Mouse (Mus musculus): ENCODE data around the gene F10. TPM values are rescaled to one million over a fixed set of nuclear protein-coding genes. Genes with fewer than 3 reads are reported as not detected.
"Not testable (repeated sequence)": the region's sequence is repeated elsewhere in the genome, so short reads cannot be mapped to it uniquely, and the experiment has no call there.

The F10 gene
- total RNA-seq, 2 experiments from 2014 or later = not detected

GRCm38 (mm10) chr8:13057351-13057750, 20.2 kb downstream of the F10 start:
- no peak for DNase-seq (ENCODE audit: extremely low spot score in 1 of 2, low spot score in 1 of 2)

GRCm38 (mm10) chr8:13060441-13061150, 23.5 kb downstream of the F10 start, which contains the start of gene Proz:
Gene Proz, plus strand, starts transcription at chr8:13060914.
- DNase-seq (ENCODE audit: extremely low spot score in 1 of 2, low spot score in 1 of 2) = no peak

GRCm38 (mm10) chr8:13063112-13063511, 26.0 kb downstream of the F10 start:
- DNase-seq (ENCODE audit: extremely low spot score in 1 of 2, low spot score in 1 of 2) = no peak

- DNase-seq (ENCODE audit: extremely low spot score in 1 of 2, low spot score in 1 of 2) = no peak
Measured at GRCm38 (mm10) chr8:13073255-13073654, 36.1 kb downstream of the F10 start.

GRCm38 (mm10) chr8:13075044-13075443, 37.9 kb downstream of the F10 start:
- no peak for DNase-seq (ENCODE audit: extremely low spot score in 1 of 2, low spot score in 1 of 2)

GRCm38 (mm10) chr8:13075579-13075978, 38.5 kb downstream of the F10 start:
- DNase-seq (ENCODE audit: extremely low spot score in 1 of 2, low spot score in 1 of 2) = not testable (repeated sequence)

GRCm38 (mm10) chr8:13077542-13077941, 40.4 kb downstream of the F10 start:
- no peak for DNase-seq (ENCODE audit: extremely low spot score in 1 of 2, low spot score in 1 of 2)

- peak; percentile 90 to 96 for DNase-seq (ENCODE audit: extremely low spot score in 1 of 2, low spot score in 1 of 2)
Measured at GRCm38 (mm10) chr8:13104691-13105086, 67.6 kb downstream of the F10 start.

- peak; percentile 91 to 96 for DNase-seq (ENCODE audit: extremely low spot score in 1 of 2, low spot score in 1 of 2)
Measured at GRCm38 (mm10) chr8:13105087-13105881, 68.2 kb downstream of the F10 start, which contains the start of the genes Pcid2 and Cul4a. Gene Pcid2, minus strand, starts transcription at chr8:13105459. Gene Cul4a, plus strand, starts transcription at chr8:13105621.

- no peak for DNase-seq (ENCODE audit: extremely low spot score in 1 of 2, low spot score in 1 of 2)
Measured at GRCm38 (mm10) chr8:13105908-13106551, 68.9 kb downstream of the F10 start.

Other genes starting within 250 kb of the F10 start
- 100 to 1,000 TPM; 215 to 241 TPM for gene Mcf2l, start 163.5 kb upstream of the F10 start, total RNA-seq (2021)
- not detected for gene F7, start 11.3 kb upstream of the F10 start, total RNA-seq (2021)
- gene Proz, start 23.6 kb downstream of the F10 start, total RNA-seq (2021) = not detected
- 10 to 100 TPM; 28.8 to 32.0 TPM for gene Pcid2, start 68.2 kb downstream of the F10 start, total RNA-seq (2021)
- gene Cul4a, start 68.3 kb downstream of the F10 start, total RNA-seq (2021) = 10 to 100 TPM; 55.8 to 64.4 TPM
- 100 to 1,000 TPM; 283 to 311 TPM for gene Lamp1, start 121.9 kb downstream of the F10 start, total RNA-seq (2021)
- 1 to 10 TPM; 5.2 TPM for gene Grtp1, start 163.3 kb downstream of the F10 start, total RNA-seq (2021)
- gene Adprhl1, start 216.9 kb downstream of the F10 start, total RNA-seq (2021) = 1 to 10 TPM; 1.3 to 1.4 TPM

All from layer of hippocampus, postnatal 25 days (tissue).